Mouse (Mus musculus): ENCODE data around the gene Hcls1. TPM values are rescaled to one million over a fixed set of nuclear protein-coding genes. Genes with fewer than 3 reads are reported as not detected.

The Hcls1 gene
- not detected for polyA plus RNA-seq (2021)

GRCm38 (mm10) chr16:36934841-36935620, at the start of gene Hcls1:
TSS of gene Hcls1 (plus strand) at chr16:36934983.
- TF ChIP-seq CTCF (IDR thresholded peaks at IDR 0.05) = no peak
- CTCF ChIA-PET = interaction anchor here (0.7 kb wide), 1 partner anchor 11 kb away, joined by 3 read pairs; no protein-coding TSS in a partner anchor
- no peaks in the 10 kb centered on the region for H3K27me3 ChIP-seq
- DNase-seq (ENCODE audit: low read depth, low spot score) (no peak), ATAC-seq (no peak)
- POLR2A ChIA-PET = interaction anchor here (0.8 kb wide), 1 partner anchor 11 kb away, joined by 3 read pairs; no protein-coding TSS in a partner anchor
- in situ Hi-C loops (cut with MboI; ENCODE audit: low pct_unique_long_range_greater_than_20kb) = no loop called here

GRCm38 (mm10) chr16:36885912-36886311, 48.9 kb upstream of the Hcls1 start:
- ChIA-PET POLR2A (no interaction called here), CTCF (no interaction called here)
- in situ Hi-C loops (cut with MboI; ENCODE audit: low pct_unique_long_range_greater_than_20kb) = loop anchor here (10.0 kb wide), 1 partner anchor 109 kb away; the partner anchor contains the start of gene Fbxo40
- DNase-seq (ENCODE audit: low read depth, low spot score) (no peak), ATAC-seq (no peak)
- TF ChIP-seq CTCF (IDR thresholded peaks at IDR 0.05) = no peak
- H3K27me3 ChIP-seq = no peaks in the 10 kb centered on the region

- POLR2A ChIA-PET = no interaction called here
- no peak for ATAC-seq
- DNase-seq (ENCODE audit: low read depth, low spot score) = no peak
- no peak for TF ChIP-seq CTCF (IDR thresholded peaks at IDR 0.05)
- CTCF ChIA-PET = interaction anchor here (0.8 to 1.3 kb wide), 2 partner anchors 11 to 15 kb away, joined by 3 to 4 read pairs; no protein-coding TSS in a partner anchor
- in situ Hi-C loops (cut with MboI; ENCODE audit: low pct_unique_long_range_greater_than_20kb) = loop anchor here (10.0 kb wide), 1 partner anchor 107 kb away; the partner anchor contains the start of gene Fbxo40
- no peaks in the 10 kb centered on the region for H3K27me3 ChIP-seq
These were observed 47.2 kb upstream of the Hcls1 start for GRCm38 (mm10) chr16:36887546-36887945.

- ChIA-PET CTCF (no interaction called here), POLR2A (no interaction called here)
- H3K27me3 ChIP-seq = no peaks in the 10 kb centered on the region
- ATAC-seq (no peak), DNase-seq (ENCODE audit: low read depth, low spot score) (no peak)
- in situ Hi-C loops (cut with MboI; ENCODE audit: low pct_unique_long_range_greater_than_20kb) = no loop called here
- TF ChIP-seq CTCF (IDR thresholded peaks at IDR 0.05) = no peak
These were observed 44.2 kb upstream of the Hcls1 start for GRCm38 (mm10) chr16:36890559-36890958.

- H3K27me3 ChIP-seq = no peaks in the 10 kb centered on the region
- DNase-seq (ENCODE audit: low read depth, low spot score) (no peak), ATAC-seq (no peak)
- in situ Hi-C loops (cut with MboI; ENCODE audit: low pct_unique_long_range_greater_than_20kb) = no loop called here
- ChIA-PET CTCF (no interaction called here), POLR2A (no interaction called here)
- TF ChIP-seq CTCF (IDR thresholded peaks at IDR 0.05) = no peak
These were observed 43.4 kb upstream of the Hcls1 start for GRCm38 (mm10) chr16:36891415-36891814.

GRCm38 (mm10) chr16:36893317-36893716, 41.5 kb upstream of the Hcls1 start:
- ChIA-PET POLR2A (no interaction called here), CTCF (interaction anchor here (1.3 to 1.4 kb wide), 2 partner anchors 21 to 35 kb away, joined by 3 to 5 read pairs; no protein-coding TSS in a partner anchor)
- DNase-seq (ENCODE audit: low read depth, low spot score) = no peak
- ATAC-seq = no peak
- in situ Hi-C loops (cut with MboI; ENCODE audit: low pct_unique_long_range_greater_than_20kb) = no loop called here
- TF ChIP-seq CTCF (IDR thresholded peaks at IDR 0.05) = no peak
- no peaks in the 10 kb centered on the region for H3K27me3 ChIP-seq

- ChIA-PET POLR2A (no interaction called here), CTCF (no interaction called here)
- TF ChIP-seq CTCF (IDR thresholded peaks at IDR 0.05) = no peak
- no peaks in the 10 kb centered on the region for H3K27me3 ChIP-seq
- in situ Hi-C loops (cut with MboI; ENCODE audit: low pct_unique_long_range_greater_than_20kb) = no loop called here
- ATAC-seq (no peak), DNase-seq (ENCODE audit: low read depth, low spot score) (no peak)
These were observed 38.1 kb upstream of the Hcls1 start for GRCm38 (mm10) chr16:36896712-36897111.

- POLR2A ChIA-PET = no interaction called here
- no peak for TF ChIP-seq CTCF (IDR thresholded peaks at IDR 0.05)
- CTCF ChIA-PET = interaction anchor here (1.0 to 1.1 kb wide), 2 partner anchors 8 to 15 kb away, joined by 3 to 4 read pairs; no protein-coding TSS in a partner anchor
These were observed 31.6 kb upstream of the Hcls1 start for GRCm38 (mm10) chr16:36903156-36903555.

GRCm38 (mm10) chr16:36911909-36912308, 22.9 kb upstream of the Hcls1 start:
- in situ Hi-C loops (cut with MboI; ENCODE audit: low pct_unique_long_range_greater_than_20kb) = no loop called here

More at GRCm38 (mm10) chr16:36903156-36903555, 31.6 kb upstream of the Hcls1 start:
- ATAC-seq (no peak), DNase-seq (ENCODE audit: low read depth, low spot score) (no peak)
- H3K27me3 ChIP-seq = no peaks in the 10 kb centered on the region
- in situ Hi-C loops (cut with MboI; ENCODE audit: low pct_unique_long_range_greater_than_20kb) = no loop called here

GRCm38 (mm10) chr16:36912311-36912710, 22.5 kb upstream of the Hcls1 start:
- ChIA-PET POLR2A (no interaction called here), CTCF (interaction anchor here (0.8 to 1.8 kb wide), 3 partner anchors 9 to 29 kb away, joined by 3 to 5 read pairs (median 4); no protein-coding TSS in a partner anchor)
- DNase-seq (ENCODE audit: low read depth, low spot score) (no peak), ATAC-seq (no peak)
- in situ Hi-C loops (cut with MboI; ENCODE audit: low pct_unique_long_range_greater_than_20kb) = no loop called here
- no peaks in the 10 kb centered on the region for H3K27me3 ChIP-seq
- TF ChIP-seq CTCF (IDR thresholded peaks at IDR 0.05) = no peak

More at GRCm38 (mm10) chr16:36911909-36912308, 22.9 kb upstream of the Hcls1 start:
- no peak for DNase-seq (ENCODE audit: low read depth, low spot score)
- no peak for TF ChIP-seq CTCF (IDR thresholded peaks at IDR 0.05)
- ATAC-seq = no peak
- no peaks in the 10 kb centered on the region for H3K27me3 ChIP-seq
- CTCF ChIA-PET = interaction anchor here (0.8 to 1.8 kb wide), 3 partner anchors 9 to 28 kb away, joined by 3 to 5 read pairs (median 4); no protein-coding TSS in a partner anchor
- POLR2A ChIA-PET = no interaction called here

- POLR2A ChIA-PET = interaction anchor here (0.6 kb wide), 1 partner anchor 11 kb away, joined by 3 read pairs; no protein-coding TSS in a partner anchor
- no peak for ATAC-seq
- H3K27me3 ChIP-seq = no peaks in the 10 kb centered on the region
- in situ Hi-C loops (cut with MboI; ENCODE audit: low pct_unique_long_range_greater_than_20kb) = no loop called here
- no peak for TF ChIP-seq CTCF (IDR thresholded peaks at IDR 0.05)
- CTCF ChIA-PET = interaction anchor here (1.0 to 1.8 kb wide), 3 partner anchors 12 to 21 kb away, joined by 3 to 5 read pairs (median 3); no protein-coding TSS in a partner anchor
- DNase-seq (ENCODE audit: low read depth, low spot score) = no peak
These were observed 20.6 kb upstream of the Hcls1 start for GRCm38 (mm10) chr16:36914195-36914594.
